Mouse (Mus musculus) neural tube, embryonic 14.5 days (tissue): Measurements from ENCODE around the gene Adh7. TPM values are rescaled to one million over a fixed set of nuclear protein-coding genes. Genes with fewer than 3 reads are reported as not detected.
A peak's percentile ranks its signal among the peaks of the same experiment; 100 is the strongest.

ENCODE experiments used
- ATAC-seq: fragments of 200-750 bp; cut with Nextera tagmentation; 2 replicates; pipeline ENCODE4 v1.8.0; 2017; ENCODE audit warnings: low read depth, mild to moderate bottlenecking, moderate TSS enrichment, moderate library complexity
- H3K27ac ChIP-seq: fragments of 300-500 bp; sonication (generic); 2 replicates; pipeline ENCODE4 v1.5.1; 2014; ENCODE audit warnings: low read depth, mild to moderate bottlenecking, control low read depth, low read length, moderate library complexity, mixed read lengths
- H3K27me3 ChIP-seq: fragments of 300-500 bp; sonication (generic); 2 replicates; pipeline ENCODE4 v1.6.1; 2014; ENCODE audit warnings: low read length; ENCODE audit not compliant: control insufficient read depth, insufficient read depth
- H3K36me3 ChIP-seq: fragments of 300-500 bp; sonication (generic); 2 replicates; pipeline ENCODE4 v1.6.1; 2014; ENCODE audit warnings: low read length, mixed read lengths; ENCODE audit not compliant: control insufficient read depth, insufficient read depth
- H3K4me1 ChIP-seq: fragments of 300-500 bp; sonication (generic); 2 replicates; pipeline ENCODE4 v1.6.1; 2014; ENCODE audit warnings: low read length; ENCODE audit not compliant: control insufficient read depth, insufficient read depth
- H3K4me2 ChIP-seq: fragments of 300-500 bp; sonication (generic); 2 replicates; pipeline ENCODE4 v1.6.1; 2014; ENCODE audit warnings: mild to moderate bottlenecking, low read depth, low read length, control low read depth
- H3K4me3 ChIP-seq: fragments of 300-500 bp; sonication (generic); 2 replicates; pipeline ENCODE4 v1.5.1; 2014; ENCODE audit warnings: low read depth, low read length, control low read depth, mixed read lengths
- H3K9ac ChIP-seq: fragments of 300-500 bp; sonication (generic); replicated peaks from 2 replicates; pipeline ENCODE4 v1.6.1; 2014; ENCODE audit warnings: low read depth, mild to moderate bottlenecking, control low read depth, low read length, mixed read lengths
- H3K9me3 ChIP-seq: fragments of 300-500 bp; sonication (generic); 2 replicates; pipeline ENCODE4 v1.6.1; 2016; ENCODE audit warnings: low read length; ENCODE audit not compliant: control insufficient read depth
- WGBS: fragments of 180-500 bp; shearing (Covaris S2); extraction: QIAGEN DNeasy Blood & Tissue Kit; methylation state at CpG from one replicate; pipeline ENCODE4 v1.1.7; 2014; 5-methylcytosine and 5-hydroxymethylcytosine counted together
- polyA plus RNA-seq: library from polyadenylated mRNA; unstranded; fragments of >200 nt; fragmentation: Nextera tagmentation; extraction: Ambion mirVana; gene quantifications from 2 replicates; pipeline ENCODE4 v1.2.1, GENCODE M21; 2014

Gene Adh7
- polyA plus RNA-seq, 1 experiment from 2014 or later = 0.54 TPM

GRCm38 (mm10) chr3:138242021-138242726, 24.6 kb downstream of the Adh7 start:
- no peak overlapping the region for H3K4me2 ChIP-seq
- H3K36me3 ChIP-seq = no peaks in the 10 kb centered on the region
- peaks cover 3% of the 10 kb centered on the region; the same call in 1 of the 2 replicates for H3K4me1 ChIP-seq
- no peak overlapping the region for H3K9ac ChIP-seq
- H3K4me3 ChIP-seq = no peak overlapping the region
- no peaks in the 10 kb centered on the region for H3K9me3 ChIP-seq
- 51% methylated on average over 14 of the region's 14 CpGs for WGBS
- peak; percentile 74 for ATAC-seq
- no peaks in the 10 kb centered on the region for H3K27me3 ChIP-seq
- H3K27ac ChIP-seq = no peak overlapping the region

GRCm38 (mm10) chr3:138242933-138243332, 25.4 kb downstream of the Adh7 start:
- Histone ChIP-seq H3K9me3 (no peaks in the 10 kb centered on the region), H3K27ac (no peak overlapping the region), H3K4me2 (no peak overlapping the region), H3K9ac (no peak overlapping the region), H3K27me3 (no peaks in the 10 kb centered on the region), H3K4me3 (no peak overlapping the region), H3K4me1 (peaks cover 3% of the 10 kb centered on the region; the same call in 1 of the 2 replicates), H3K36me3 (no peaks in the 10 kb centered on the region)
- WGBS = 85% methylated on average over 6 of the region's 6 CpGs
- ATAC-seq = no peak

- H3K4me3 ChIP-seq = no peak overlapping the region
- H3K9ac ChIP-seq = no peak overlapping the region
- 83% methylated on average over 7 of the region's 7 CpGs for WGBS
- no peaks in the 10 kb centered on the region for H3K9me3 ChIP-seq
- peaks cover 3% of the 10 kb centered on the region; the same call in 1 of the 2 replicates for H3K4me1 ChIP-seq
- no peak for ATAC-seq
- no peak overlapping the region for H3K27ac ChIP-seq
- H3K27me3 ChIP-seq = no peaks in the 10 kb centered on the region
- H3K4me2 ChIP-seq = no peak overlapping the region
- H3K36me3 ChIP-seq = no peaks in the 10 kb centered on the region
Measured at GRCm38 (mm10) chr3:138244338-138244874, 26.8 kb downstream of the Adh7 start.

GRCm38 (mm10) chr3:138246511-138247020, 29.0 kb downstream of the Adh7 start:
- no peak for ATAC-seq
- no peak overlapping the region for H3K27ac ChIP-seq
- H3K4me2 ChIP-seq = no peak overlapping the region
- H3K4me1 ChIP-seq = peaks cover 3% of the 10 kb centered on the region; the same call in 1 of the 2 replicates
- H3K9me3 ChIP-seq = no peaks in the 10 kb centered on the region
- H3K9ac ChIP-seq = no peak overlapping the region
- H3K4me3 ChIP-seq = no peak overlapping the region
- H3K27me3 ChIP-seq = no peaks in the 10 kb centered on the region
- H3K36me3 ChIP-seq = no peaks in the 10 kb centered on the region

DNA sequence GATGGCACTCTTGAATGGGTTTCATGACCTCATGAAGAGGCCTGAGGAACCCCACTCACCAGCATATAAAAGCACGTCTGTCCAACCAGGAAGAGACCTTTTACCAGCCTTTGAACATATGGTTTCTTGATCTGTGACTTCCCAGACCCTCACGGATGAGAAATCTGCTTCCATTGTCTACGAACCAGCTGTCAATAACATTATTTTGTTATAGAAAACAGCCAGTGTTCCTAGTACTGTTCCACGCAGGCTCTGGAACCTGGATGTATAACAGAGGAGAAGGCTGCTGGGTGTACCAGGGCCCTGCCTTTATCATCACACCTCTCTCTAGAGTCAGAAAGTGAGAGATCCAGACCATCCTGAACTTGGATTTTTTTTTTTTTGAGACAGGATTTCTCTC, 29.7 kb downstream of the Adh7 start:
- no peak overlapping the region for H3K9ac ChIP-seq
- H3K36me3 ChIP-seq = no peaks in the 10 kb centered on the region
- no peaks in the 10 kb centered on the region for H3K27me3 ChIP-seq
- peaks cover 3% of the 10 kb centered on the region; the same call in 1 of the 2 replicates for H3K4me1 ChIP-seq
- no peaks in the 10 kb centered on the region for H3K9me3 ChIP-seq
- H3K4me2 ChIP-seq = no peak overlapping the region
- no peak for ATAC-seq
- H3K4me3 ChIP-seq = no peak overlapping the region
- H3K27ac ChIP-seq = no peak overlapping the region
- 83% methylated on average over 4 of the region's 4 CpGs for WGBS

DNA sequence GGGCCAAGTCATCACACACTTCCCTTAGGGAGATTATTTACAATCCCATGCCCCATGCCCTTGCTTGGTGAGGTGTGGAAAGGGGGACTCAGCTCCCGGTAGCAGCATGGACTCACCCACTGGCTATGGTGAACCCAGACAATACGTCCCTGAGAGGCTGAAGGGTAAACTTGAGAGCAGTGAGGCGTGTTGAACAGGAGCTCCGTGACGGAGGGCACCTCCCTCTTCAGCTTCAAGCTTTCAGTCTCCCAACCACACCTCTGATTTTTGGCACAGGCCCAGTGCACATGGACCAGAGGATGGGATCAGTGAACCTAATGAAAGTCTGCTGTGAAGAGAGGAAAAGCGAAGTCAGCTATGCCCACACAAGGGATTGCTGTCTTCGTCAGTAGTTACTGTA, 30.5 kb downstream of the Adh7 start:
- Histone ChIP-seq H3K27ac (no peak overlapping the region), H3K9ac (no peak overlapping the region), H3K36me3 (no peaks in the 10 kb centered on the region), H3K4me3 (no peak overlapping the region), H3K4me1 (no peaks in the 10 kb centered on the region), H3K27me3 (no peaks in the 10 kb centered on the region), H3K4me2 (no peak overlapping the region), H3K9me3 (no peaks in the 10 kb centered on the region)
- no peak for ATAC-seq
- 85% methylated on average over 7 of the region's 7 CpGs for WGBS

DNA sequence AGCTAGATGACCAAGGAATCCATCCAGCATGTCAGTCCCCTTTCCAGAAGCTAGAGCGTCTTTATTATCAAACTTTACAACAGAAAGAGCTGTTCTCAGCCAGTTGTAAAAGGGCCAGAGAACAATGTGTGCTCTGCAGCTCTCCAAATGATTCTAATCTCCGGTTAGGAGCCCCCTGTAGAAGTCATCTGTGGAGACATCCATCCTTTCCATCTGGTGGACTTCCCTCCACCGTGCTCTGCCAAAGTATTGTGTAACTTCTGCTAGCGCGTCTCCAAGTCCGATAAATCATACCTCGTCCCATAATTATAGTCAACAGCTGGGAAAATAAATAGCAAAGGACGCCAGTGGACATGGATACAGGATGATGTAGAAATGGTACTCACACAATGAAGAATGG, 31.2 kb downstream of the Adh7 start:
- H3K9ac ChIP-seq = no peak overlapping the region
- no peak overlapping the region for H3K27ac ChIP-seq
- no peaks in the 10 kb centered on the region for H3K36me3 ChIP-seq
- H3K9me3 ChIP-seq = no peaks in the 10 kb centered on the region
- 79% methylated on average over 8 of the region's 8 CpGs for WGBS
- no peak for ATAC-seq
- no peak overlapping the region for H3K4me3 ChIP-seq
- H3K4me2 ChIP-seq = no peak overlapping the region
- H3K4me1 ChIP-seq = no peaks in the 10 kb centered on the region
- H3K27me3 ChIP-seq = no peaks in the 10 kb centered on the region

GRCm38 (mm10) chr3:138251156-138251555, 33.6 kb downstream of the Adh7 start:
- H3K27me3 ChIP-seq = no peaks in the 10 kb centered on the region
- 93% methylated on average over 6 of the region's 6 CpGs for WGBS
- no peak overlapping the region for H3K4me2 ChIP-seq
- H3K4me3 ChIP-seq = no peak overlapping the region
- H3K9ac ChIP-seq = no peak overlapping the region
- H3K36me3 ChIP-seq = no peaks in the 10 kb centered on the region
- H3K9me3 ChIP-seq = no peaks in the 10 kb centered on the region
- no peak overlapping the region for H3K27ac ChIP-seq
- H3K4me1 ChIP-seq = no peaks in the 10 kb centered on the region
- no peak for ATAC-seq

- H3K9me3 ChIP-seq = no peaks in the 10 kb centered on the region
- H3K4me2 ChIP-seq = no peak overlapping the region
- H3K4me1 ChIP-seq = no peaks in the 10 kb centered on the region
- no peaks in the 10 kb centered on the region for H3K27me3 ChIP-seq
- no peak overlapping the region for H3K27ac ChIP-seq
- no peak for ATAC-seq
- no peak overlapping the region for H3K4me3 ChIP-seq
- no peaks in the 10 kb centered on the region for H3K36me3 ChIP-seq
- no peak overlapping the region for H3K9ac ChIP-seq
- 68% methylated on average over 5 of the region's 5 CpGs for WGBS
Measured at GRCm38 (mm10) chr3:138254205-138254604, 36.6 kb downstream of the Adh7 start.
